Mouse (Mus musculus): ENCODE results near the gene Sqstm1. TPM values are rescaled to one million over a fixed set of nuclear protein-coding genes. Genes with fewer than 3 reads are reported as not detected.

Gene Sqstm1
- total RNA-seq, 4 experiments from 2014 or later, result 431 to 551 (median 475) TPM

DNA sequence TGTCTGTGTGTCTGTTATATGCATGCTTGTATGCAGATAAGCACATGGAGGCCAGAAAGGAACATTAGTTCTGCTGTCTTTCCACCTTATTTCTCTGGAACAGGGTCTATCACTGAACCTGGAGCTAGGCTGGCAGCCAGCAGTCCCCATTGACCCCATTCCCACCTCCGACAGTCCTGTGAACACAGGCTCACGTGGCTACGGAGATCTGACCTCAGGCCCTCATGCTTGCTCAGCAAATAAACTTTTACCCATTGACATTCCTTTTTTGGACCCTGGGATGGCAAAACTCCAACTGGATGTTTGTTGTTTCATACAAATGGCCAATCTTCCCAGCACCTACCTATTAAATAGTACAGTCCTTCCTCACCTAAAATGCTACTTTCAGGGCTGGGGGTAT lies 34.3 kb downstream of the Sqstm1 start:
- no peak for DNase-seq (ENCODE audit: low spot score)

DNA sequence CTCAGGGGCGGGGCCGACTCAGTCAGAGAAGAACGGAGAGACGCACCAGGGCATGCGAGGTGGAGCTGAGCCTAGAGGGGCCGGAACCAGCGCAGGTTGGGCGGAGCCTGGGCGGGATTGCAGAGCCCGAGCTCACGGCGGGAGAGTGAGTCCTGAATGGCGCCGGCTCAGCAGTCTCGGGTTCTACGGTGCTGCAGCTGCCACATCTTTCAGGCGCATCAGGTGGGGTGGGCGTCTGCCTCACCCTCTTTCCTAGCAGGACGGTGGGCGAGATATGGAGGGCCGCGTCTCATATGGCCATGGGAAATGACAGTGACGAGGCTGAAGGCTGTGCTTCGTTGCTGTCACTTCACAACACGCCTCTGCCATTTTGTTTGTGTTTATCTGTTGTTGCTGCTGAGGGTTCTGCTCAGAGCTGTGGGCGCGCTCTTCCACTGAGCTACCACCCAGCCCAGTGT lies 35.9 kb downstream of the Sqstm1 start:
- DNase-seq (ENCODE audit: low spot score), result no peak

DNA sequence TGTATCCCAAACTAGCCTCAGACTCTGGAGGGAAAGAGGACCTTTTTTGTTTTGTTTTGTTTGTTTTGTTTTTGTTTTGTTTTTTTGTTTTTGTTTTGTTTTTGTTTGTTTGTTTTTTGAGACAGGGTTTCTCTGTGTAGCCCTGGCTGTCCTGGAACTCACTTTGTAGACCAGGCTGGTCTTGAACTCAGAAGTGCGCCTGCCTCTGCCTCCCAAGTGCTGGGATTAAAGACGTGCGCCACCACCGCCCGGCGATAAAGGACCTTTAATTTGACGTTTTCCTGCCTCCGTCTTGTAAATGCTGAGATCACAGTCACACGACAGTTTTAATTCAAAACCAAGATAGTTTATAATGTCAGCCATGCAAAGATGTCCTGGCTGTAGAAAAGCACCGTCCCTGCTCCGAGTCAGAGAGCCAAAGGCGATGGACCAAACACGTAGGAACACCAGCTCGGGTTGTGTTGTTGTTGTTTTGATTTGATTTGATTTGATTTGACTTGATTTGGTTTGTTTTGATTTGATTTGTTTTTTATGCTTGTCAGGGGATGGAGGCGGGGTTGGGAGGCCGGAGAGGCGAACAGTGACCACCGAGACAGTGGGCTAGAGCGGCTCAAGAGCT lies 36.4 kb downstream of the Sqstm1 start, which contains the start of gene Mrnip:
Mrnip (plus strand) TSS at position 334 of the 619 bp plus-strand sequence.
- DNase-seq (ENCODE audit: low spot score), result peak; percentile 98

DNA sequence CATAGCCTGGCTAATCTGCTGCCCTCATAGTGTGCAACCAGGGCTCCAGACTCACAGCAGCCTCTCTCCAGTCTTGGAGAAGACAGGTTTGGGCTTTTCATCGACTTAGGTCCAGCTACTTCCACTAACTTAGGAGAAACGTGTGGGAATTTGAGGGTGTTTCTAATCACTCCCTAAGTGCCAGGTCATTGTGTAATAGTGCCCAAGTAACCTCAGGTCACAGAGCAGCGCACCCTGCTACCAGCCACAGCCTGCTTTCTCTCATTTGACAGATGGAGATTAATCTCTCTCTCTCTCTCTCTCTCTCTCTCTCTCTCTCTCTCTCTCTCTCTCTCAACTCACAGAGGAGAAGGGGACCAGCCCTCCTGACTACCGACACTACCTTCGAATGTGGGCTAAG lies 42.3 kb downstream of the Sqstm1 start:
- no peak for DNase-seq (ENCODE audit: low spot score)

DNA sequence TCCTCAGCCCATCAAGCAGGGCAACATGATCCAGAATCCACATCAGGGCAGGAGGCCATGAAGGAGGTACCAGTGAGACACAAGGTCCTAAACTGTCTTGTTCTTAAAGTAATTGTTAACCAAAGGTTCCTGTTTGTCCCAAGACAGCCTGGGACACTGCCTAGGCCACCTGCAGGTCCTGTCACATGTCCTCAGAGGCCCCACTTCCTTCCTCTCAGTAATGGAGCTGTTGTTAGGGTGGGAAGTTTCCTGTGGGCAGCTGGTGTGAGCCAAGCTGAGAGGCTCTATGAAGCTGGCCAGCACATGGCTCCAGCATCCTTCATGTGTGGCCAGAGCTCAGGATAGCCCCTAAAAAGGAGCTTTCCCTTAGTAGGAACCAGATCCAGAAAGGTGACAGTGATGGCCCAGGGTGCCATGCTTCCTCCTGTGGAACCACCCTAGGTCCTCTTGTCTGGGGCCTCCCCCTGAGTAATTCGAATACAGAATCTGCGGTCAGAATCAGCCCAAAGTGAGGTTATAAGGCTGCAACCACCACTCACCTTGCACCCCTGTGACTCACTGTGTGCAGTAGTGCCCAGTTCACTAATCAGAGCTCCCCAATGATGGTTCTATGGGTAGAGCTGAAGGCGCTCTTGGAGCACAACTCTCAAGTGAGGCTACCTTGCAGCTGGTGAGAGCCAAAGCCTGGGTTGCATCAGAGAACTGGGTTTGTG lies 48.1 kb downstream of the Sqstm1 start:
- DNase-seq (ENCODE audit: low spot score), result no peak

DNA sequence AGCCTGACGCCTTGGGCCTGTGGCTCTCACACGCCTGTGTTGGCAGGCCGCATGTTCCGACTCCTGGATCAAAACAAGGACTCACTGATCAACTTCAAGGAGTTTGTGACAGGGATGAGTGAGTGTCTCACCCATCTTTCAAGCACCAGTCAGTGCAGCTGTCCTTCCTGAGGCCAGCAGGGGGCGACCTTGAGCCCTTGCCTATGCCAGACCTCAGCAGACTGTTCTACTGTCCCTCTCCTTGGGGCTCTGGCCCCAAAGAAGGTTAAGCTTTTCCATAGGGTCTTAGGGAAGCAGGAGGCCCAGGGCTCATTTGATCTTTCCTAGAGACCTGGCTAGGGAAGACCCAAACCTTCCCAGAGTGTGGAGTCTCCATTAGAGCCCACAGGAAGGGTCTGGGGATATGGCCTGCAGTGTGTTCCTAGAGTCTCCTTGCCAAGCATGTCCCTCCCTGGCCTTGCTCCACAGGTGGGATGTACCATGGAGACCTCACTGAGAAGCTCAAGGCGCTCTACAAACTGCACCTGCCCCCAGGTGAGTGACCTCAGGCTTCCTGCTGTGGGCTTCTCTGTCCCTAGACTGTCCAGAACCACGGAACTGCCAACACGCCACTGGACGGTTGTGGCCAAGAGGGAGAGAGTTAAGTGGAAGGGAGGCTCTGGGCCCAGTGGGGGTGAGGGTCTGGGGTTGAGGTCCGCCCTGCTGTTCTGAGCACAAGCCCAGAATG lies 48.9 kb downstream of the Sqstm1 start:
- no peak for DNase-seq (ENCODE audit: low spot score)

DNA sequence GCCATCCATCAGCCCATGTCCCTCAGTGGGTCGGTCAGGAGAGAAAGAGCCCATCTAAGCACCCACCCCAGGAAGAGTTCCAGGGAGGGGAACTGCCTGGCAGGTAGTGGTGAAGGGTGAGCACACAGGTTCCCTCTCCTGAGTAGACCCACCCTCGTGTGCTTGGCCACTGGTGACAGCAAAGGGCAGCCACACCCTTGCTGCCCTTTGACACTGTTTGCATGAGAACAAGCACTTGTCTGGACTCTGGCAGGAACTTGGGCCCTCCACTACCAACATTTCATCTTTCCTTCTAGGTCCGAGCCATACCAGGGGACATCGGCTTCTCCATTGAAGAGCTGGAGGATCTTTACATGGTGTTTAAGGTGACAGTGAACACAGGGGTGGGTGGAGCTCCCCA lies 51.3 kb downstream of the Sqstm1 start:
- DNase-seq (ENCODE audit: low spot score), result no peak

DNA sequence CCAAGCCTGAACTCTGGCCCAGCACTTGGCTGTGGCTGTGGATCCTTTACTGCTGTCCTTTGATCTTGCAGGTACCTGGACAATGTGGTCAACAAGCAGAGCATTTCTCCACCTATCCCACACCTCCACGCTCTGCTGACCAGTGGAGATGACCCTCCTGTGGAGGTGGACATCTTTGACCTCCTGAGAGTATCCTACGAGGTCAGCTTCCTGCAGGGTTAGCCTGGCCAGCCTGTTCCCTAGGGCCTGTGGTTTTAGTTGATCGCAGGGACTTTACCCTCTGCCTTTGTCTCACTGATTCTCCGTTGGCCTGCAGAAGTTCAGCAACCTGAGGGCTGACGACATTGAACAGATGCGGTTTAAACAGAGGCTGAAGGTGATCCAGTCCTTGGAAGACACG lies 52.3 kb downstream of the Sqstm1 start:
- DNase-seq (ENCODE audit: low spot score), result no peak

DNA sequence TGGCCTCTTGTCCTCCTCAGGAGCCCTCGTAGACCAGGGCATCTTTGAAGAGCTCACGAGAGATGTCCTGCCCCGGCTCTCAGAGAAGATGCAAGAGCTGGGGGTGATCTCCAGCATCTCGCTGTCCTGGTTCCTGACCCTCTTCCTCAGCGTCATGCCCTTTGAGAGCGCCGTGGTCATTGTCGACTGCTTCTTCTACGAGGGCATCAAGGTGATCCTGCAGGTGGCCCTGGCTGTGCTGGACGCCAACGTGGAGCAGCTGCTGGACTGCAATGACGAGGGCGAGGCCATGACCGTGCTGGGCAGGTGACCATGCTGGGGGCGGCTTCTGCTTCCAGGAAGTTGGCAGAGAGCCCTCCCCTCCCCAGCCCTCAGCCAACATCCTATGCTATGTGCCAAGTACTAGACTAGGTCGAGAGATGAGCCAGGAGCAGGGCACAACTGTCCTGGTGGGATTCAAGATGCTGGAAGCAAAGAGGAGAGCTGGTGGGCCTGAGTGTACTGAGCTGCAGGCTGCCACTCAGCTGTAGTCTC lies 53.8 kb downstream of the Sqstm1 start:
- DNase-seq (ENCODE audit: low spot score), result no peak

DNA sequence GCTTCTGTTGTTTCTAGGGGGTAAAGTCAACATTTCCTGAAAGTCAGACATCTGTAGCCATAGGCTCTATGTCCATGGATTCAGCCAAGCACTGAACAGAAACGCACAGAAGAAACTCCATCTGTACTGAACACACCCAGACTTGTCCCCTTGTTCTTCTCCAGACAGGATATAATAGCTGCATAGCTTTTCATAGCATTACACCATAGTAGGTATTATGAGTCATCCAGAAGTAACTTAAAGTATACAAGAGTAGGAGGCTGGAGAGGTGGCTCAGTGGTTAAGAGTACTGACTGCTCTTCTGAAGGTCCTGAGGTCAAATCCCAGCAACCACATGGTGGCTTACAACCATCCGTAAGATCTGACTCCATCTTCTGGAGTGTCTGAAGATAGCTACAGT lies 54.8 kb downstream of the Sqstm1 start:
- no peak for DNase-seq (ENCODE audit: low spot score)

DNA sequence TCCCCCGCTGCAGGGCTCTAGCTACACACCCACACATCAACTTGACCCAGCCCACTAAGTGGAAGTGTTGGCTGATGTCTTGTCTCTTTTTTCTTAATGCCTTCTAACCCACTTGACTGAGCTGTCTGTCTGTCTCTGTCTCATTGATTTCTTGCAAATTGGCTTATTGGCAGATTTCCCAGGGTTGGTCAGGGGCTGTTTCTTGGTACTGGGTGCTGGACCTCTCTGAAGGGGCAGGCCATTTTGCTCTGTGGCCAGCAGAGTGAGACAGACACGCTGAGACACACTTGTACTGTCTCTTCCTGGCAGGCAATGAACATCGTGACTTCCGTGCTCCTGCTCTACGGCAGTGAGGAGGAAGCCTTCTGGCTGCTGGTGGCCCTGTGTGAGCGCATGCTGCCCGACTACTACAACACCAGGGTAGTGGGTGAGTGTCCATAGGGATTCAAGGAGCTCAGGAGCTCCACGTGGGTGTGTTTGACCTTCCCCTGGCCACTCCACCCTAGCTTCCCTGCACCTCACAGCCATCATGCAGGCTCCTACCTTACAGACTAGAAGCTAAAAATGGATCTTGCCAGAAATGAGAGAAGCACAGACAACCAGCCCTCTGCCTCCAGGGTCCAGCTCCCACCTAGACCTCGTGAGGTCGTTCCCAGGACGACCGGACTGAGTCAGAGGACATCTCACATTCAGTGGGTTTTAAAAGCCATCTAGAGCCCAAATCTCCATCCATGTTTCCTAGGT lies 55.7 kb downstream of the Sqstm1 start:
- DNase-seq (ENCODE audit: low spot score), result no peak

DNA sequence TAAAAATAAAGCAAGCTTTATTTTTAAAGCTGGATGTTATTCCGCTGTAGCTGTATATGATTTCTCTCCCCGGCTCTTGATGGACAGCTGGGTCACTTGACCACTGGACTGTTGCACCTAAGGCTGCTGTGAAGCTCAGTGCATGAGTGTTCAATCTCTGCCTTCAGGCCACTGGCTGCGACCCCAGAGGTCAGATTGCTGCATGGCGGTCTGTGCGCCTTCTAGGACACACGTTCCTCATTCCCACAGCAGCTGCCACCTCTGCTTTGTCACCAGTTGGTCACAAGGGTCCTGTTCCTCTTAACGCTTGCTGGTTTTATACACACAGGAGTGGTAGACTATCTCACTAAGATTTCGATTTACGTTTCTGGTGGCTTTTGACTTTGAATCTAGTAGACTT lies 56.5 kb downstream of the Sqstm1 start:
- no peak for DNase-seq (ENCODE audit: low spot score)

DNA sequence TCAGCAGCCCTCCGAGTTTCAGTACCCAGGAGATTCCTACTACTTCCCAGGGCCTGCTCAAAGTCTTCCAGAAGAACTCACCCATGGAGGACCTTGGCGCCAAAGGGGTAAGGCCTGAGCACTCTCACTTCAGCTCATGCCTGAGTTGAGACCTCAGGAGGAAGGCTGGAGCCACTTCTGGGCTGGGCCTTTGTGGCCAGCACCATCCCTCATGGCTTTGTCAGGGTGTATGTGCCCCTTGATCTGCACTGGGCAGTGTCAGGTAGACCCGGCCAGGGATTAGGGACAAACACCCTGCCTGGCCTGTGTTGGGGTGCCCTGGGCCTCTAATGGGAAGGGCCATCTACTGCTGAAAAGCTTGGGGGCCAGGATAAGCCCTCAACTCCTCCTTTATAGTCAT lies 59.3 kb downstream of the Sqstm1 start:
- no peak for DNase-seq (ENCODE audit: low spot score)

DNA sequence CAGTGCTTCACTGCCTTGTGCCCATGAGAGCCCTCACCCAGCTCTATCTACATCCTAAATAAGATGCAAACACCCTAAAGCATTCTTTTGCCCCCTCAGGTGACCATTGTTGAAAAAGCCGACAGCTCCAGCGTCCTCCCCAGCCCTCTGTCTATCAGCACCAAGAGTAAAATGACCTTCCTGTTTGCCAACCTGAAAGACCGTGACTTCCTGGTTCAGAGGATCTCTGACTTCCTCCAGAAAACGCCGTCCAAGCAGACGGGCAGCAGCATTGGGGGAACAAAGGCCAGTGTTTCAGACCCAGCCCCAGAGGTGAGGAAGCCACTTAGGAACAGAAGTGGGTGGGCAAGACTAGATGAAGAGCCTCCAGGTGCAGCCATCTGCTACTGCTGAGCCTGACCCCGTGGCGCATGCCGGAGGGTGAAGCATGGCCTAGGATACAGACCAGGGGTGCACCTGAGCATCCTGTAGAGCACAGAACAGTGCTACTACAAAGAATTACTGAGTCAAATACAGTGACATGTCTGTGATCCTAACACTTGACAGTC lies 61.0 kb downstream of the Sqstm1 start:
- no peak for DNase-seq (ENCODE audit: low spot score)

Small RNA genes lying within 50 kb of the gene (microRNA-seq; reads per million reads assigned to microRNA genes)
- gene Mir6919, result not detected

Other genes starting within 250 kb of the Sqstm1 start
- 10 to 100 TPM; 44.8 to 56.7 (median 53.0) TPM for gene Rnf130, start 185.5 kb downstream of the Sqstm1 start, total RNA-seq (2022)
- gene Tbc1d9b, start 79.4 kb downstream of the Sqstm1 start, total RNA-seq (2022), result 10 to 100 TPM; 45.9 to 47.4 (median 46.5) TPM
- gene Mrnip, start 36.4 kb downstream of the Sqstm1 start, total RNA-seq (2022), result 1 to 10 TPM; 1.6 to 3.5 (median 2.7) TPM
- gene Mgat4b, start 63 bp upstream of the Sqstm1 start, total RNA-seq (2022), result 10 to 100 TPM; 68.4 to 90.0 (median 76.3) TPM
- gene Ltc4s, start 27.8 kb upstream of the Sqstm1 start, total RNA-seq (2022), result 10 to 100 TPM in 1 of 4 experiments, 1 to 10 TPM in 3; 4.7 to 11.8 (median 6.6) TPM
- 10 to 100 TPM in 1 of 4 experiments, 1 to 10 TPM in 3; 9.0 to 11.0 (median 9.4) TPM for gene Maml1, start 81.5 kb upstream of the Sqstm1 start, total RNA-seq (2022)
- 100 to 1,000 TPM; 331 to 378 (median 360) TPM for gene Canx, start 114.8 kb upstream of the Sqstm1 start, total RNA-seq (2022)
- gene Cby3, start 143.6 kb upstream of the Sqstm1 start, total RNA-seq (2022), result not detected
- 100 to 1,000 TPM in 2 of 4 experiments, 10 to 100 TPM in 2; 90.8 to 111 (median 97.3) TPM for gene Hnrnph1, start 166.2 kb upstream of the Sqstm1 start, total RNA-seq (2022)
- 10 to 100 TPM; 27.5 to 34.9 (median 30.2) TPM for gene Rufy1, start 220.3 kb upstream of the Sqstm1 start, total RNA-seq (2022)

Measured in heart, adult 8-10 months (tissue).